Mouse (Mus musculus): ENCODE measurements at regions not wholly inside any gene's neighbourhood (a gene's known extent, or its start where the extent isn't known, plus 50 kb on each side); places are given as distances from the start of the nearest gene placed in this dataset.

DNA sequence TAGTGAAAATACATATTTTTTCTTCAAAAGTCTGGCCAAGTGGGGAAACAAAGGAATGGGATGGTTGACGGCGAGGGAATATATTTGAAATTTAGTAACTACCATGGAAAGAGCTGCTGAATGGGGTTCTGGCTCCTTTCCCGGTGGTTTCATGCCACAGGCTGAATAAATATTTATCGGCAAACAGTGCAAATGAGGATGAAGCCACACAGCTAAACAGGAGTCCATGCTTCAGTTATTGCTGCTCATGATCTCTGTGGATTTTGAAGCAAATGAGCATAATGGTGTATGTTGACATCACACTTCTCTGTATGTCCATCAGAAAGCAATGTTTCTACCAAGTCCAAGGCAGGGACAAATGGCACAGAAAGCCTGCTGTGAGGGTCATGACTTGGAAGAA, 3580.6 kb upstream of the Gm7489 start:
- Histone ChIP-seq H3K4me1 (ENCODE audit: control insufficient read depth, insufficient read depth, low read length) (no peaks in the 10 kb centered on the region), H3K4me3 (replicated peaks; ENCODE audit: insufficient read depth, low read depth, low read length) (no peak overlapping the region), H3K27ac (ENCODE audit: insufficient read depth, low read length) (no peak overlapping the region), H3K27me3 (ENCODE audit: control insufficient read depth, insufficient read depth, low read length) (no peaks in the 10 kb centered on the region)
- TF ChIP-seq CTCF (IDR thresholded peaks at IDR 0.05; ENCODE audit: borderline replicate concordance, insufficient read depth, low read depth, low read length), result no peak
- no peak for TF ChIP-seq POLR2A (IDR thresholded peaks at IDR 0.05; ENCODE audit: borderline replicate concordance, insufficient read depth, low read length)
- 44% methylated on average over 4 of the region's 4 CpGs for WGBS
- no peak for DNase-seq

DNA sequence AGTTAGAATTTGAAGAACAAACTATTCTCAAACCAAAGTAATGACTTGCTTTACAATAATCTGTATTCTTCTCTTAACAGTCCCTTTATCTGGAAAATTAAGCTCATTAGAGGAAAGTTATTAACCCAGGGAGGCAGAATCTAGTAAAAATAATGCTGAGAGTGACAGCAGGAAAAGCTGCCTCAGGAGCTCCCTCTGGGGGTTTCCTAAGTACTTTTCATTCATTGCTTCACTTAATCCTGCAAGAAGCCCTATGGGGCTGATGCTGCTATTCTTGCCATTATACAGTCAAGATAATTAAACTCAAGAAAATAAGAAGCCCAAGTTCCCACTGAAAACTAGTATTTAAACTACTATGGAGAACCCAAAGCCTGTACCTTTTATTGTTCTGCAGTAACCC, 3563.9 kb upstream of the Gm7489 start:
- H3K27me3 ChIP-seq (ENCODE audit: control insufficient read depth, insufficient read depth, low read length), result no peaks in the 10 kb centered on the region
- DNase-seq, result no peak
- no peak overlapping the region for H3K4me3 ChIP-seq (replicated peaks; ENCODE audit: insufficient read depth, low read depth, low read length)
- no peak overlapping the region for H3K27ac ChIP-seq (ENCODE audit: insufficient read depth, low read length)
- TF ChIP-seq CTCF (IDR thresholded peaks at IDR 0.05; ENCODE audit: borderline replicate concordance, insufficient read depth, low read depth, low read length) (no peak), POLR2A (IDR thresholded peaks at IDR 0.05; ENCODE audit: borderline replicate concordance, insufficient read depth, low read length) (no peak)
- H3K4me1 ChIP-seq (ENCODE audit: control insufficient read depth, insufficient read depth, low read length), result no peaks in the 10 kb centered on the region

DNA sequence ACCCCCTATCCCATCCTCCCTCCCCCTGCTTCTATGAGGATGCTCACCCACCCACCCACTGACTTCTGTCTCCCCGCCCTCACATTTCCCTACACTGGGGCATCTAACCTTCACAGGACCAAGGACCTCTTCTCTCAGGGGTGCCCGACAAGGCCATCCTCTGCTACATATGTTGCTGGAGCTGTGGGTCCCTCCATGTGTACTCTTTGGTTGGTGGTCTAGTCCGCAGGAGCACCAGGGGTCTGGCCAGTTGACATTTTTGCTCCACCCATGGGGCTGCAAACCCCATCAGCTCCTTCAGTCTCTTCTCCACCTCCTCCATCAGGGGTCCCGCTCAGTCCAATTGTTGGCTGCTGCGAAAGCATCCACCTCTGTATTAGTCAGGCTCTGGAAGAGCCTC, 3539.2 kb upstream of the Gm7489 start:
- Histone ChIP-seq H3K4me1 (ENCODE audit: control insufficient read depth, insufficient read depth, low read length) (no peaks in the 10 kb centered on the region), H3K4me3 (replicated peaks; ENCODE audit: insufficient read depth, low read depth, low read length) (no peak overlapping the region), H3K27ac (ENCODE audit: insufficient read depth, low read length) (no peak overlapping the region), H3K27me3 (ENCODE audit: control insufficient read depth, insufficient read depth, low read length) (no peaks in the 10 kb centered on the region)
- WGBS, result 95% methylated on average over 5 of the region's 5 CpGs
- TF ChIP-seq CTCF (IDR thresholded peaks at IDR 0.05; ENCODE audit: borderline replicate concordance, insufficient read depth, low read depth, low read length) (no peak), POLR2A (IDR thresholded peaks at IDR 0.05; ENCODE audit: borderline replicate concordance, insufficient read depth, low read length) (no peak)
- DNase-seq, result no peak

- Histone ChIP-seq H3K4me1 (ENCODE audit: control insufficient read depth, insufficient read depth, low read length) (no peaks in the 10 kb centered on the region), H3K27ac (ENCODE audit: insufficient read depth, low read length) (no peak overlapping the region), H3K27me3 (ENCODE audit: control insufficient read depth, insufficient read depth, low read length) (no peaks in the 10 kb centered on the region), H3K4me3 (replicated peaks; ENCODE audit: insufficient read depth, low read depth, low read length) (no peak overlapping the region)
- TF ChIP-seq POLR2A (IDR thresholded peaks at IDR 0.05; ENCODE audit: borderline replicate concordance, insufficient read depth, low read length) (no peak), CTCF (IDR thresholded peaks at IDR 0.05; ENCODE audit: borderline replicate concordance, insufficient read depth, low read depth, low read length) (no peak)
- DNase-seq, result no peak
- WGBS, result 90% methylated on average over 2 of the region's 2 CpGs
These were observed 3537.8 kb upstream of the Gm7489 start for GRCm38 (mm10) chr15:50346953-50347352.

- no peak for TF ChIP-seq CTCF (IDR thresholded peaks at IDR 0.05; ENCODE audit: borderline replicate concordance, insufficient read depth, low read depth, low read length)
- TF ChIP-seq POLR2A (IDR thresholded peaks at IDR 0.05; ENCODE audit: borderline replicate concordance, insufficient read depth, low read length), result no peak
- H3K4me1 ChIP-seq (ENCODE audit: control insufficient read depth, insufficient read depth, low read length), result no peaks in the 10 kb centered on the region
- no peak overlapping the region for H3K4me3 ChIP-seq (replicated peaks; ENCODE audit: insufficient read depth, low read depth, low read length)
- WGBS, result 51% methylated on average over 5 of the region's 5 CpGs
- H3K27ac ChIP-seq (ENCODE audit: insufficient read depth, low read length), result no peak overlapping the region
- DNase-seq, result no peak
- H3K27me3 ChIP-seq (ENCODE audit: control insufficient read depth, insufficient read depth, low read length), result no peaks in the 10 kb centered on the region
These were observed 3524.4 kb upstream of the Gm7489 start for GRCm38 (mm10) chr15:50360033-50360988.

DNA sequence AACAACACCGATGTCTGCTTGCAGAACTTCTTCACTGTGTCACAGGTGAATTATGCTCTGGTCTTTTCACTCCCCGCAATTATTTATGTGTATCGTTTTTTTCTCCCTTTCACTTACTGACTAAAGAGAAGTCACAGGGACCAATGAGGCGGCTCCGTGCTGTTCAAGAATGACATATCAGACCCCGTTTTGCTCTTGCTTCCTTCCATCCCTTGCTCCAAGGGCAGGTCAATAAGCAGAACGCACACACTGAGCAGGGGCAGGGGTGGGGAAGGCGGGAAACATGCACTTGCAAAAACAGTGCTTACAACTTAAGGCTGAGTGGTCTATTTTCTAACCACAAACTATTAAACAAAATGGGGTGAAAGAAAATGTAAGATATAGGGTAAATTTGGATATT, 3523.4 kb upstream of the Gm7489 start:
- 89% methylated on average over 8 of the region's 8 CpGs for WGBS
- no peak for DNase-seq
- Histone ChIP-seq H3K4me1 (ENCODE audit: control insufficient read depth, insufficient read depth, low read length) (no peaks in the 10 kb centered on the region), H3K27ac (ENCODE audit: insufficient read depth, low read length) (no peak overlapping the region), H3K27me3 (ENCODE audit: control insufficient read depth, insufficient read depth, low read length) (no peaks in the 10 kb centered on the region), H3K4me3 (replicated peaks; ENCODE audit: insufficient read depth, low read depth, low read length) (no peak overlapping the region)
- TF ChIP-seq CTCF (IDR thresholded peaks at IDR 0.05; ENCODE audit: borderline replicate concordance, insufficient read depth, low read depth, low read length) (no peak), POLR2A (IDR thresholded peaks at IDR 0.05; ENCODE audit: borderline replicate concordance, insufficient read depth, low read length) (no peak)

GRCm38 (mm10) chr15:50361751-50362507, 3522.8 kb upstream of the Gm7489 start:
- 77% methylated on average over 4 of the region's 4 CpGs for WGBS
- Histone ChIP-seq H3K4me3 (replicated peaks; ENCODE audit: insufficient read depth, low read depth, low read length) (no peak overlapping the region), H3K4me1 (ENCODE audit: control insufficient read depth, insufficient read depth, low read length) (no peaks in the 10 kb centered on the region), H3K27me3 (ENCODE audit: control insufficient read depth, insufficient read depth, low read length) (no peaks in the 10 kb centered on the region), H3K27ac (ENCODE audit: insufficient read depth, low read length) (no peak overlapping the region)
- no peak for DNase-seq
- TF ChIP-seq POLR2A (IDR thresholded peaks at IDR 0.05; ENCODE audit: borderline replicate concordance, insufficient read depth, low read length) (no peak), CTCF (IDR thresholded peaks at IDR 0.05; ENCODE audit: borderline replicate concordance, insufficient read depth, low read depth, low read length) (no peak)

Data from cerebellum, adult 2 months (tissue).